Mouse (Mus musculus): ENCODE data around the gene Ranbp10. TPM values are rescaled to one million over a fixed set of nuclear protein-coding genes. Genes with fewer than 3 reads are reported as not detected.

Gene Ranbp10
- polyA plus RNA-seq, 2 experiments: 37.0 to 60.6 TPM

GRCm38 (mm10) chr8:105788927-105789326 is 38.2 kb downstream of the Ranbp10 start:
- H3K4me1 ChIP-seq (replicated peaks; ENCODE audit: control insufficient read depth in 2 of 2, insufficient read depth in 2 of 2, low read length in 1 of 2): no peaks in the 10 kb centered on the region; a peak in 3 of 4 replicates
- ATAC-seq (ENCODE audit: insufficient read depth): no peak
- no peak overlapping the region for H3K4me2 ChIP-seq (ENCODE audit: low read depth)
- H3K9ac ChIP-seq (replicated peaks): no peak overlapping the region
- peaks cover 96% of the 10 kb centered on the region for H3K36me3 ChIP-seq (replicated peaks; ENCODE audit: control insufficient read depth, insufficient read depth, low read depth)
- H3K27me3 ChIP-seq (ENCODE audit: control insufficient read depth, insufficient read depth, low read length): no peaks in the 10 kb centered on the region
- H3K4me3 ChIP-seq (ENCODE audit: insufficient read depth in 1 of 2, low read depth in 2 of 2, low read length in 2 of 2): no peak overlapping the region
- 36% methylated on average over 4 of the region's 4 CpGs for WGBS (ENCODE audit: insufficient replicate concordance)
- no peak for DNase-seq (ENCODE audit: low read depth in 3 of 3, low spot score in 3 of 3)
- no peak for TF ChIP-seq EP300 (IDR thresholded peaks at IDR 0.05; ENCODE audit: low read depth)
- no peak for TF ChIP-seq CTCF (IDR thresholded peaks at IDR 0.05; ENCODE audit: low read depth)
- H3K9me3 ChIP-seq (ENCODE audit: control insufficient read depth, low read length): no peaks in the 10 kb centered on the region
- no peak overlapping the region for H3K27ac ChIP-seq

GRCm38 (mm10) chr8:105788241-105788640 is 38.9 kb downstream of the Ranbp10 start:
- peak; percentile 83 for TF ChIP-seq CTCF (IDR thresholded peaks at IDR 0.05; ENCODE audit: low read depth)
- TF ChIP-seq EP300 (IDR thresholded peaks at IDR 0.05; ENCODE audit: low read depth): no peak
- Histone ChIP-seq H3K9me3 (ENCODE audit: control insufficient read depth, low read length) (no peaks in the 10 kb centered on the region), H3K4me2 (ENCODE audit: low read depth) (no peak overlapping the region), H3K27ac (no peak overlapping the region), H3K36me3 (replicated peaks; ENCODE audit: control insufficient read depth, insufficient read depth, low read depth) (peaks cover 98% of the 10 kb centered on the region), H3K4me1 (replicated peaks; ENCODE audit: control insufficient read depth in 2 of 2, insufficient read depth in 2 of 2, low read length in 1 of 2) (no peaks in the 10 kb centered on the region; a peak in 3 of 4 replicates), H3K4me3 (ENCODE audit: insufficient read depth in 1 of 2, low read depth in 2 of 2, low read length in 2 of 2) (no peak overlapping the region), H3K27me3 (ENCODE audit: control insufficient read depth, insufficient read depth, low read length) (no peaks in the 10 kb centered on the region), H3K9ac (replicated peaks) (no peak overlapping the region)
- ATAC-seq (ENCODE audit: insufficient read depth) (no peak), DNase-seq (ENCODE audit: low read depth in 3 of 3, low spot score in 3 of 3) (peak; percentile 42 to 52 (median 46))
- 91% methylated on average over 2 of the region's 2 CpGs for WGBS (ENCODE audit: insufficient replicate concordance)

- H3K9me3 ChIP-seq (ENCODE audit: control insufficient read depth, low read length): no peaks in the 10 kb centered on the region
- ATAC-seq (ENCODE audit: insufficient read depth): no peak
- peaks cover 100% of the 10 kb centered on the region for H3K36me3 ChIP-seq (replicated peaks; ENCODE audit: control insufficient read depth, insufficient read depth, low read depth)
- H3K4me2 ChIP-seq (ENCODE audit: low read depth): no peak overlapping the region
- no peak overlapping the region for H3K27ac ChIP-seq
- no peaks in the 10 kb centered on the region for H3K4me1 ChIP-seq (replicated peaks; ENCODE audit: control insufficient read depth in 2 of 2, insufficient read depth in 2 of 2, low read length in 1 of 2)
- no peaks in the 10 kb centered on the region for H3K27me3 ChIP-seq (ENCODE audit: control insufficient read depth, insufficient read depth, low read length)
- no peak for TF ChIP-seq CTCF (IDR thresholded peaks at IDR 0.05; ENCODE audit: low read depth)
- no peak for TF ChIP-seq EP300 (IDR thresholded peaks at IDR 0.05; ENCODE audit: low read depth)
- WGBS (ENCODE audit: insufficient replicate concordance): 69% methylated on average over 5 of the region's 5 CpGs
- no peak overlapping the region for H3K4me3 ChIP-seq (ENCODE audit: insufficient read depth in 1 of 2, low read depth in 2 of 2, low read length in 2 of 2)
- no peak for DNase-seq (ENCODE audit: low read depth in 3 of 3, low spot score in 3 of 3)
- no peak overlapping the region for H3K9ac ChIP-seq (replicated peaks)
Observed at GRCm38 (mm10) chr8:105780298-105780697, 46.9 kb downstream of the Ranbp10 start.

- TF ChIP-seq EP300 (IDR thresholded peaks at IDR 0.05; ENCODE audit: low read depth) (no peak), CTCF (IDR thresholded peaks at IDR 0.05; ENCODE audit: low read depth) (no peak)
- H3K27ac ChIP-seq: no peak overlapping the region
- no peaks in the 10 kb centered on the region for H3K9me3 ChIP-seq (ENCODE audit: control insufficient read depth, low read length)
- no peaks in the 10 kb centered on the region for H3K4me1 ChIP-seq (replicated peaks; ENCODE audit: control insufficient read depth in 2 of 2, insufficient read depth in 2 of 2, low read length in 1 of 2)
- ATAC-seq (ENCODE audit: insufficient read depth) (no peak), DNase-seq (ENCODE audit: low read depth in 3 of 3, low spot score in 3 of 3) (no peak)
- WGBS (ENCODE audit: insufficient replicate concordance): 45% methylated on average over 2 of the region's 2 CpGs
- no peak overlapping the region for H3K4me3 ChIP-seq (ENCODE audit: insufficient read depth in 1 of 2, low read depth in 2 of 2, low read length in 2 of 2)
- H3K4me2 ChIP-seq (ENCODE audit: low read depth): no peak overlapping the region
- H3K9ac ChIP-seq (replicated peaks): no peak overlapping the region
- H3K36me3 ChIP-seq (replicated peaks; ENCODE audit: control insufficient read depth, insufficient read depth, low read depth): peaks cover 100% of the 10 kb centered on the region
- no peaks in the 10 kb centered on the region for H3K27me3 ChIP-seq (ENCODE audit: control insufficient read depth, insufficient read depth, low read length)
Observed at GRCm38 (mm10) chr8:105777833-105778232, 49.3 kb downstream of the Ranbp10 start.

GRCm38 (mm10) chr8:105774498-105774897 is 52.7 kb downstream of the Ranbp10 start:
- ATAC-seq (ENCODE audit: insufficient read depth) (no peak), DNase-seq (ENCODE audit: low read depth in 3 of 3, low spot score in 3 of 3) (no peak)
- no peaks in the 10 kb centered on the region for H3K9me3 ChIP-seq (ENCODE audit: control insufficient read depth, low read length)
- TF ChIP-seq EP300 (IDR thresholded peaks at IDR 0.05; ENCODE audit: low read depth): no peak
- TF ChIP-seq CTCF (IDR thresholded peaks at IDR 0.05; ENCODE audit: low read depth): no peak
- no peak overlapping the region for H3K4me2 ChIP-seq (ENCODE audit: low read depth)
- no peak overlapping the region for H3K9ac ChIP-seq (replicated peaks)
- no peak overlapping the region for H3K27ac ChIP-seq
- WGBS (ENCODE audit: insufficient replicate concordance): 95% methylated on average over 5 of the region's 5 CpGs
- no peak overlapping the region for H3K4me3 ChIP-seq (ENCODE audit: insufficient read depth in 1 of 2, low read depth in 2 of 2, low read length in 2 of 2)
- H3K4me1 ChIP-seq (replicated peaks; ENCODE audit: control insufficient read depth in 2 of 2, insufficient read depth in 2 of 2, low read length in 1 of 2): no peaks in the 10 kb centered on the region
- peaks cover 100% of the 10 kb centered on the region for H3K36me3 ChIP-seq (replicated peaks; ENCODE audit: control insufficient read depth, insufficient read depth, low read depth)
- H3K27me3 ChIP-seq (ENCODE audit: control insufficient read depth, insufficient read depth, low read length): no peaks in the 10 kb centered on the region
